Mouse (Mus musculus): ENCODE results near the gene Timmdc1. TPM values are rescaled to one million over a fixed set of nuclear protein-coding genes. Genes with fewer than 3 reads are reported as not detected.
A peak's percentile ranks its signal among the peaks of the same experiment; 100 is the strongest.

The Timmdc1 gene
- polyA plus RNA-seq, 1 experiment from 2014 or later, result 18.5 TPM

- peaks cover 8% of the 10 kb centered on the region for H3K4me1 ChIP-seq (ENCODE audit: control insufficient read depth, insufficient read depth, low read length)
- ATAC-seq (ENCODE audit: low read depth) (peak; percentile 94), DNase-seq (ENCODE audit: low spot score) (peak; percentile 89)
- H3K9me3 ChIP-seq (ENCODE audit: control insufficient read depth, low read length), result no peaks in the 10 kb centered on the region
- WGBS, result 3% methylated on average over 38 of the region's 54 CpGs
- H3K36me3 ChIP-seq (ENCODE audit: control insufficient read depth, insufficient read depth, low read length), result peaks cover 27% of the 10 kb centered on the region
- peak within 1 kb of the TSS; percentile 46; the same call in 1 of the 2 replicates for H3K27ac ChIP-seq (replicated peaks; ENCODE audit: low read depth, low read length)
- no peaks in the 10 kb centered on the region; the same call in none of the 2 replicates for H3K27me3 ChIP-seq (replicated peaks; ENCODE audit: control insufficient read depth, insufficient read depth, low read length)
- H3K4me3 ChIP-seq (ENCODE audit: low read depth, low read length), result peak within 1 kb of the TSS; percentile 60
- H3K4me2 ChIP-seq (ENCODE audit: low read depth, low read length), result peak within 1 kb of the TSS; percentile 74
- H3K9ac ChIP-seq (ENCODE audit: low read depth, low read length), result peak within 1 kb of the TSS; percentile 72
Observed at GRCm38 (mm10) chr16:38549479-38550396, 27.3 kb upstream of the Timmdc1 start, which contains the start of gene Poglut1. Gene Poglut1 (minus strand): TSS chr16:38550258.

GRCm38 (mm10) chr16:38548000-38548399 is 25.5 kb upstream of the Timmdc1 start:
- H3K36me3 ChIP-seq (ENCODE audit: control insufficient read depth, insufficient read depth, low read length), result peaks cover 40% of the 10 kb centered on the region
- H3K4me3 ChIP-seq (ENCODE audit: low read depth, low read length), result no peak overlapping the region
- peaks cover 8% of the 10 kb centered on the region for H3K4me1 ChIP-seq (ENCODE audit: control insufficient read depth, insufficient read depth, low read length)
- no peak overlapping the region for H3K9ac ChIP-seq (ENCODE audit: low read depth, low read length)
- no peaks in the 10 kb centered on the region; the same call in 1 of the 2 replicates for H3K27me3 ChIP-seq (replicated peaks; ENCODE audit: control insufficient read depth, insufficient read depth, low read length)
- DNase-seq (ENCODE audit: low spot score), result no peak
- H3K9me3 ChIP-seq (ENCODE audit: control insufficient read depth, low read length), result no peaks in the 10 kb centered on the region
- H3K4me2 ChIP-seq (ENCODE audit: low read depth, low read length), result no peak overlapping the region
- 82% methylated on average over 1 of the region's 1 CpGs for WGBS
- no peak overlapping the region for H3K27ac ChIP-seq (replicated peaks; ENCODE audit: low read depth, low read length)
- ATAC-seq (ENCODE audit: low read depth), result no peak

DNA sequence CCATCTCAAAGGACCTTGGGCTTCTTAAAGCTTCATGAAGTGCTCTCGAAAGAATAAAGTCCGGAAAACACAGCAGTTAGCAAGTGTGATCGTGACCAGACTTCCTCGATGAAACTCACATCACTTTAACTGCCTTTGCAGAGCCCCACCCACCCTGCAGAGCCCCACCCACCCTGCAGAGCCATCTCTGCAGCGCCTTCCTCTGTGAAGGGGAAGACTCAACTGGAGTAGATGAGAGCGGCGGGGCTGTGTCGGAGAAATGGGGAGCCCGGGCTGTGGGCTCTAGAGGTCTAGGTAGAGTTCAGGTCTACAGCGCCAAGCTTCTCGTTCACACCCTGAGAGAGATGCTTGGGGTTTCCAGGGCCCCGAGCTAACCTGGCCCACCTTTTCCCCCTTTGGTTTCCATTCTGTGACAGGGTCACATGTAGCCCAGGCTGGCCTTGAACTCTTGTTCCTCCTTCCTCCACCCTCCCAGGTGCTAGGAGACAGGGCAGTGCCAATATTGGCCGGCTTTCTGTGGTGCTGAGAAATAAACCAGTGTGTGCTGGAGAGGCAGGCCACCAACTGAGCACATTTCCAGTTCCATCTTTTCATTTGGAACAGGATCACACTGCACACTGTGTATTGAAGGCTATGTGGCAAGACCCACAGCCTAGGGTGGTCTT is 16.4 kb upstream of the Timmdc1 start:
- H3K9me3 ChIP-seq (ENCODE audit: control insufficient read depth, low read length), result no peaks in the 10 kb centered on the region
- H3K9ac ChIP-seq (ENCODE audit: low read depth, low read length), result no peak overlapping the region
- ATAC-seq (ENCODE audit: low read depth), result no peak
- H3K4me1 ChIP-seq (ENCODE audit: control insufficient read depth, insufficient read depth, low read length), result no peaks in the 10 kb centered on the region
- no peaks in the 10 kb centered on the region for H3K27me3 ChIP-seq (replicated peaks; ENCODE audit: control insufficient read depth, insufficient read depth, low read length)
- peaks cover 66% of the 10 kb centered on the region for H3K36me3 ChIP-seq (ENCODE audit: control insufficient read depth, insufficient read depth, low read length)
- no peak for DNase-seq (ENCODE audit: low spot score)
- H3K4me3 ChIP-seq (ENCODE audit: low read depth, low read length), result no peak overlapping the region
- WGBS, result 84% methylated on average over 11 of the region's 13 CpGs
- no peak overlapping the region for H3K27ac ChIP-seq (replicated peaks; ENCODE audit: low read depth, low read length)
- H3K4me2 ChIP-seq (ENCODE audit: low read depth, low read length), result no peak overlapping the region

DNA sequence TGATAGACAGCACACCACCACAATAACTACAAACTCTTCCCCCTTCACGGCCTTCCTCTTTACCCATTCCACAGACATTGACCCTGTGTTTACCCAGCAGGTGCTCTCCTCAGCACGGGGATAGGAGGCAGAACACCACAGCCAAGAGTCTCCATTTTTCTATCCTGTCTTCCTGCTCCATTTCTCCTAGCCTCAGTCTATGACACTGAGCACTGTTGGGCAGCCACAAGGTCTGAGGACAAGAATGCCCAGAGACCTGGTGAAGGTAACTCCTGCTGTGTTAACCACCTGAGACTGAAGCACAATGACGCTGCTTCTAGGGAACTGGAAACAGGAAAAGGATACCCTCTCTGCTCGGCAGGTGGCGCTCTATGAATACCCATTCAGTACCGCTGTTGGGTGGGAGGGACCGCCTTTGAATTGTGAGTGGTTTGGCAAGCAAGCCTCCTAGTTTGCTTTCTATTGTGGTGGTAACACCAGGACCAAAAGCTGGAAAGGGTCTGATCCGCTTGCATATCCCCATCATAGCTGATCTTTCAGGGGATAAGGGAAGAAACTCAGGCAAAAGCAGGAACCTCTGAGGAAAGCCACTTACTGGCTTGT is 14.2 kb upstream of the Timmdc1 start:
- 51% methylated on average over 8 of the region's 8 CpGs for WGBS
- DNase-seq (ENCODE audit: low spot score), result peak; percentile 88
- Histone ChIP-seq H3K4me2 (ENCODE audit: low read depth, low read length) (no peak overlapping the region), H3K27me3 (replicated peaks; ENCODE audit: control insufficient read depth, insufficient read depth, low read length) (no peaks in the 10 kb centered on the region), H3K36me3 (ENCODE audit: control insufficient read depth, insufficient read depth, low read length) (peaks cover 65% of the 10 kb centered on the region), H3K27ac (replicated peaks; ENCODE audit: low read depth, low read length) (no peak overlapping the region), H3K4me1 (ENCODE audit: control insufficient read depth, insufficient read depth, low read length) (no peaks in the 10 kb centered on the region), H3K9me3 (ENCODE audit: control insufficient read depth, low read length) (no peaks in the 10 kb centered on the region), H3K4me3 (ENCODE audit: low read depth, low read length) (no peak overlapping the region), H3K9ac (ENCODE audit: low read depth, low read length) (no peak overlapping the region)
- ATAC-seq (ENCODE audit: low read depth), result peak; percentile 74

DNA sequence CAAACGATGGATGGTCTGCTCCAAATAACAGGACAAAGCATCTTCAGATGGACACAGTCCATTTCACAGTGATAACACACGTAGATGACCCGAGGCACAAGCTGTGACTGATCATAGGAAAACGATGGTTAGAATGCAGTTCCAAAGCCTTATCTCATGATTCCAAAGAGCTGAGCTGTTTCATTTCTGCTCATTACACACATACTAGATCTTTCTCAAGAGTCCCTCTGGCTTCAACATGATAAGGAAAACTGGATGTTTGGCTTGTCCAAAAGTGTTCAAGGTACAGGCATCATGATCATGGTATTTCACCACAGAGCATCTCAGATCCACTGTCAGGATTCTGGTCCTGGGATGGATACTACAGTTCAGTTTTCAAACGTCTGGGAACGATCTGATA is 3.8 kb upstream of the Timmdc1 start:
- WGBS, result 84% methylated on average over 6 of the region's 6 CpGs
- no peak overlapping the region for H3K9ac ChIP-seq (ENCODE audit: low read depth, low read length)
- H3K36me3 ChIP-seq (ENCODE audit: control insufficient read depth, insufficient read depth, low read length), result peaks cover 73% of the 10 kb centered on the region
- peaks cover 9% of the 10 kb centered on the region; the same call in 1 of the 2 replicates for H3K4me1 ChIP-seq (ENCODE audit: control insufficient read depth, insufficient read depth, low read length)
- DNase-seq (ENCODE audit: low spot score) (no peak), ATAC-seq (ENCODE audit: low read depth) (no peak)
- H3K9me3 ChIP-seq (ENCODE audit: control insufficient read depth, low read length), result no peaks in the 10 kb centered on the region
- H3K4me2 ChIP-seq (ENCODE audit: low read depth, low read length), result no peak overlapping the region
- H3K27ac ChIP-seq (replicated peaks; ENCODE audit: low read depth, low read length), result no peak overlapping the region
- H3K27me3 ChIP-seq (replicated peaks; ENCODE audit: control insufficient read depth, insufficient read depth, low read length), result no peaks in the 10 kb centered on the region
- H3K4me3 ChIP-seq (ENCODE audit: low read depth, low read length), result no peak overlapping the region

DNA sequence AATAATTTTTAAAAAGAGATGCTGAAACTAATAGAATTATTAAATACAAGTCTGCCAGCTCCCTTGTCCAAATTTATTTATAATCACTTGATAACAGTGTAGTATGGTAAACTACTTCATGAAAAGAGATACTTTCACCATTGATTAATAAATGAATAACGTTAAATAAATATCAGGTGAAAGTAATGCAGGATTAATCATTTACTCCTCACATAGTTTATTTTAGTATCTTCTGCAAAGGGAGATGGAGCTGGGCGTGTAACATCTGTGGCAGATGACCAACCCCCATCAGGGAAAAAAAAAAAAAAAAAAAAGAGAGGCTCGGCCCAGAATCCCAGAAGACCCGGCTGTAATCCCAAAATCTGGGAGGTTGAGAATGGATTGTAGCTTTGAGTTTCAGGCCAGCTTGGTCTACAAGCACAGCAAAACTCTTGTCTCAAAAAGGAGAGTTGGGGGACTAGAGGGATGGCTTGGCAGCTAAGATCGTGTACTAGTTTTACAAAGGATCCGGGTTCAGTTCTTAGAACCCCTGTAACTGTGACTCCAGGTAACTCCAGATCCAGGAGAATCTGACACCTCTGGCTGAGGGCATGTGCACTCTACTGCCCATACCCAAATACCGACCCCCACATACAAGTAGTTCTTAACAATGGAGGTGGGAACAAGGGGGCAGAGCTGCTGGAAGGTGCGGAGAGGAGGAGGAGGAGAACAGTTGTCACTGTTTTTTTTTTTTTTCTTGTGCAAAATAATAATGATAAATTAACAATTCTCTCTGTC is 1.1 kb downstream of the Timmdc1 start:
- DNase-seq (ENCODE audit: low spot score) (no peak), ATAC-seq (ENCODE audit: low read depth) (no peak)
- WGBS, result 33% methylated on average over 8 of the region's 8 CpGs
- peaks cover 44% of the 10 kb centered on the region for H3K36me3 ChIP-seq (ENCODE audit: control insufficient read depth, insufficient read depth, low read length)
- H3K9me3 ChIP-seq (ENCODE audit: control insufficient read depth, low read length), result no peaks in the 10 kb centered on the region
- H3K9ac ChIP-seq (ENCODE audit: low read depth, low read length), result peak overlapping the region; percentile 96
- peaks cover 9% of the 10 kb centered on the region; the same call in 1 of the 2 replicates for H3K4me1 ChIP-seq (ENCODE audit: control insufficient read depth, insufficient read depth, low read length)
- peak overlapping the region; percentile 98 for H3K4me3 ChIP-seq (ENCODE audit: low read depth, low read length)
- no peak overlapping the region for H3K27ac ChIP-seq (replicated peaks; ENCODE audit: low read depth, low read length)
- H3K27me3 ChIP-seq (replicated peaks; ENCODE audit: control insufficient read depth, insufficient read depth, low read length), result no peaks in the 10 kb centered on the region
- H3K4me2 ChIP-seq (ENCODE audit: low read depth, low read length), result peak overlapping the region; percentile 71

GRCm38 (mm10) chr16:38519140-38519539 is 3.3 kb downstream of the Timmdc1 start:
- WGBS, result 92% methylated on average over 2 of the region's 2 CpGs
- peaks cover 42% of the 10 kb centered on the region for H3K36me3 ChIP-seq (ENCODE audit: control insufficient read depth, insufficient read depth, low read length)

DNA sequence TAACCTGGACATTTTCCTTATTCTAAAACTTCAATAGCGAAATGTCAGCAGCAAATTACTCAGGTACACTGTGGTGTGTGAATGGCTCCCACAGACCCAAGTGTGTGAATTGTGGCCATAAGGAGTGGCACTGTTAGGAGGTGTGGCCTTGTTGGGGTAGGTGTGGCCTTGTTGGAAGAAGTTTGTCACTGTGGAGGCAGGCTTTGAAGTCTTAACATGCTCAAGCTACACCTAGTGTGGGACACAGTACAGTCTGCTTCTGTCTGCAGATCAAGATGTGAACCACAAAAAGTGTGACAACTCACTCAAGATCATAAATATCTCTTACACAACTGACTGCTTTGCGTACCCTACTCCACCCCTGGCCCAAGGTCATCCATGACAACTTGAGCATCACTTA is 11.6 kb downstream of the Timmdc1 start:
- H3K9me3 ChIP-seq (ENCODE audit: control insufficient read depth, low read length), result no peaks in the 10 kb centered on the region
- no peak overlapping the region for H3K4me2 ChIP-seq (ENCODE audit: low read depth, low read length)
- DNase-seq (ENCODE audit: low spot score) (no peak), ATAC-seq (ENCODE audit: low read depth) (no peak)
- no peaks in the 10 kb centered on the region for H3K4me1 ChIP-seq (ENCODE audit: control insufficient read depth, insufficient read depth, low read length)
- no peak overlapping the region for H3K4me3 ChIP-seq (ENCODE audit: low read depth, low read length)
- peaks cover 66% of the 10 kb centered on the region for H3K36me3 ChIP-seq (ENCODE audit: control insufficient read depth, insufficient read depth, low read length)
- H3K9ac ChIP-seq (ENCODE audit: low read depth, low read length), result no peak overlapping the region
- no peaks in the 10 kb centered on the region for H3K27me3 ChIP-seq (replicated peaks; ENCODE audit: control insufficient read depth, insufficient read depth, low read length)
- 93% methylated on average over 2 of the region's 2 CpGs for WGBS
- H3K27ac ChIP-seq (replicated peaks; ENCODE audit: low read depth, low read length), result no peak overlapping the region

More at GRCm38 (mm10) chr16:38519140-38519539, 3.3 kb downstream of the Timmdc1 start:
- no peaks in the 10 kb centered on the region for H3K27me3 ChIP-seq (replicated peaks; ENCODE audit: control insufficient read depth, insufficient read depth, low read length)
- no peak overlapping the region for H3K9ac ChIP-seq (ENCODE audit: low read depth, low read length)
- H3K4me1 ChIP-seq (ENCODE audit: control insufficient read depth, insufficient read depth, low read length), result peaks cover 9% of the 10 kb centered on the region; the same call in 1 of the 2 replicates
- no peak for ATAC-seq (ENCODE audit: low read depth)
- no peak for DNase-seq (ENCODE audit: low spot score)
- H3K9me3 ChIP-seq (ENCODE audit: control insufficient read depth, low read length), result no peaks in the 10 kb centered on the region
- no peak overlapping the region for H3K27ac ChIP-seq (replicated peaks; ENCODE audit: low read depth, low read length)
- no peak overlapping the region for H3K4me3 ChIP-seq (ENCODE audit: low read depth, low read length)
- H3K4me2 ChIP-seq (ENCODE audit: low read depth, low read length), result no peak overlapping the region
